Mouse (Mus musculus) spleen, postnatal 36 days (tissue): ENCODE results near the gene Acyp1.
"Not testable (repeated sequence)": the region's sequence is repeated elsewhere in the genome, so short reads cannot be mapped to it uniquely, and the experiment has no call there.

Source experiments
- DNase-seq, 2 experiments: peaks; one replicate each; pipeline ENCODE4 v3.0.0; 2022; ENCODE audit warnings: low spot score in 2 of 2, mixed read lengths in 1 of 2

Acyp1 gene

GRCm38 (mm10) chr12:85284331-85284730, 3.9 kb downstream of the Acyp1 start:
- no peak for DNase-seq

GRCm38 (mm10) chr12:85281756-85282155, 6.5 kb downstream of the Acyp1 start:
- DNase-seq = not testable (repeated sequence)

DNA sequence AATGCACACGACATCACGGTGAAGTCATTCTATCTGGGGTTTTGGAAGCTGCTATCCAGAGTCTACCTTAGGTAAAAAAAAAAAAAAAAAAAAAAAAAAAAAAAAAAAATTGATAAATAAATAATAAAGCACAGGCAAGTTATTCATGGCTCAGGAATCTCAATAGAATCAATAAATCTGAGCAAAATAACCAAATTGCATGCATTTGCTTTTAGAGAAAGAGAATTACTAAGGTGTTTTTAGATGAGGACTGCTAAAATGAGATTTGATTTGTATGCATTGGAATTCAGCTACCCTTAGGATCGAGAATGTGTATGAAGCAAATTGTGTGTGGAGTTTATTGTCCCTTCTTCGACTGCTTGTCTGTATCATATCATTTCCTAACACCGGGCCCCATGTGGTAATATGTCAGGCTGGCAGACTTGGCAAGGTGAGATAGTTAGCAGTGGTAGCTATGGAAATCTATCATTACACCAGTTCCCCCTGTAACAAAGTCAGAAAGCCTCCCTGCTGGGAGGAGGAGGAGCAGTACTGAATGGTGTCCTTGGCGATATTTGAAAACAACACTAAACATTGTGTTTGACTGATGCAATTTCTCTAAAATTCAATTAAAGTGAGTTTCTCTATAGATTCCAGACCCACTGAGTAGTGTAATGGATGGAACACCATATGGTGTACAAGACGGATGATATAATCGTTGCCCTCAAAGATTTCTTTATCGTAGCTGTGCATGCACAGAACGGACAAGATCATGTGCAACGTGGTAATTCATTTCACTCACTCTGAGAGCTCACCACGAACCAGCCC, 7.2 kb downstream of the Acyp1 start:
- no peak for DNase-seq

GRCm38 (mm10) chr12:85280105-85280844, 8.0 kb downstream of the Acyp1 start:
- peak; percentile 95 to 97 for DNase-seq

DNA sequence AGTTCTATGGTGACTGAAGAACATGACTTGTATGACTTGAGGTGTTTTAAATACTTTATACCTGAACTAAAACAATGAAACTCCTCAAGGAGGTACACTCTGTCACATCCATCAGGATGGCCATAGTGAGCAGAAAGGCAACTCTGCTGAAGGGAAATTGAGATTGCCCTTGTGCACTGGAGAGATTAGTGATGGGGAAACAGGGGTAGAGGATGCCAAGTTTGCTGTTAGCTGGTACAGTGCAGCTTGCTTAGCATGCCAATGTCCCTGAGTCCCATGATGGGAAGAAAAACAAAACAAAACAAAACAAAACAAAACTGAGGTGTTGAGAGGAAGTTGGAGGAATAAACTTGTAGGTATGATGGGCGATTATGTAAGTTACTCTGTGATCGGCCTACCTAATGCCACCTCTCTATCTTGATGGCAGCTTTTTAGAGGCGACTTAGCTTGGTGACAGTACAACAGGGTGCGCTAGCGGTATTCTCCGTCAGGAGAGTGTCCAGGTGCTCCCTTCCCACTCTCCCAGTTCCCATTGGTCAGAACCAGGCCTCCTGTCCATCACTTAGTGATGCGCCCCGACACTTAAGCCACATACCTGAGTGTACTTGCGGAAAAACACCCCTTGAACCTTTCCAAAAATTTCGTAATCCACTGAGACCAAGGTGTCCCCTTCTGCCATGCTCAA, 8.7 kb downstream of the Acyp1 start:
- no peak for DNase-seq

GRCm38 (mm10) chr12:85278919-85279318, 9.3 kb downstream of the Acyp1 start:
- no peak for DNase-seq

DNA sequence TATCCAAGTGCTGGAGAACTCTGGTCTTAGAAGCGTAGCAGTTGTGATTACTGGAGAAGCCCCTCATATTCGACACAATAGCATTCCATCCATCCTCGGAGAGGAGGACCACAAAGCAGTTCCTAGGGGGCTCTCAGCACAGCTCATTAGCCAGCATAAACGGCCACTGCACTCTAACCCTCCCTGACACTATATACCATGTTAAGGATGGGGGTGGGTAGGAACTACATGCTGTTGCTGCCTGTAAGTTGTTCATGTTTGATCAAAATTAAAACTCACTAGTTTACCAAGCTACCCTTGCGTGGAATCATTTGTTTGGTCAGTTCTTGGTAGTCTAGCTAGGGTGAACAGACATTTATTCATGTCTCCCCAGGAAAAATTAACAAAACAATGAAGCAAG, 12.0 kb downstream of the Acyp1 start:
- DNase-seq = no peak

DNA sequence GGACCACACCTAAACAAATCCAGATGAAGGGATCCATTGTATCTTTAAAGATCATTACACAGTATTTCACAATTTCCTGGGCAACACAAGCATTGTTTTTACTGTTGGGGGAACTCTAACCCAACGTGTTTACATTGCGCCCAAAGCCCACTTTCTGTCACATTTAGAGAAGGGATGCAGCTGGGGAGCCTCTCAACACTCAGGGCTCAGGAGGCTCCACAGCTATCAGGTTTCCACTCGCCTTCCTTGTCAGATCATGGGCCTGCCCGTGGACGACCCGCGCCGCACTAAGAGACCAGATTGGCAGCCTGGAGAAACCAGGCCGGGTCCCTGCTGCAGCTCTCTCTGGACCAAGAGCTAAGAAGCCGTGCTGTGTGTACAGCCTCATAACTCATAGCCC, 14.7 kb downstream of the Acyp1 start:
- DNase-seq = no peak

GRCm38 (mm10) chr12:85271843-85272206, 16.4 kb downstream of the Acyp1 start:
- no peak for DNase-seq

DNA sequence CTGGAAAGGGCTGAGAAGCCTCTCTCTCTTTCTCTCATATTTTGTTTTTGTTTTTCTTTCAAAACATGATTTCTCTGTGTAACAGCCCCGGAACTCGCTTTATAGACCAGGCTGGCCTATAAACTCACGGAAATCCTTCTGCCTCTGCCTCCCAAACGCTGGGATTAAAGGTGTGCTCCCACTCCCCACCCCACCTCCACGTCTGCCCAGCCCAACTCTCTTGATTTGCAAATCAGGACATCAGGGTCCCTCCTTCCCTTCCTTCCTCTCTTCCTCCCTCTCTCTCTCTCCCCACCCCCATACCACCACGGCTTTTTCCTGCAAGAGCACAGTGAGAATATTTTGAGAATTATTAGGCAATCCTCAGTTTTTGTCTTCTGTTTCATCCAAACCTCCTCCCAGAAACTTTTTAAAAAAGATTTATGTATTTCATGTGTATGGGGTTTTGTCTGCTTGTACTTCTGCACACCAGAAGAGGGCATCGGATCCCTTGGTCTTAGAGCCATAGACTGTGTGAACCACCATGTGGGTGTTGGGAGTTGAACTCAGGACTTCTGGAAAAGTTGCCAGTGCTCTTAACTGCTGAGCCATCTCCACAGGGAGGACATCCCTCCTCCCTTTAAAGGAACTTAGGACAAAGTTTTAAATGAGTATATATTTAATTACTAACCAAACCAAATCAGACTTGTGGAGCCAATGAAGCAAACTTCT, 17.0 kb downstream of the Acyp1 start:
- no peak for DNase-seq

DNA sequence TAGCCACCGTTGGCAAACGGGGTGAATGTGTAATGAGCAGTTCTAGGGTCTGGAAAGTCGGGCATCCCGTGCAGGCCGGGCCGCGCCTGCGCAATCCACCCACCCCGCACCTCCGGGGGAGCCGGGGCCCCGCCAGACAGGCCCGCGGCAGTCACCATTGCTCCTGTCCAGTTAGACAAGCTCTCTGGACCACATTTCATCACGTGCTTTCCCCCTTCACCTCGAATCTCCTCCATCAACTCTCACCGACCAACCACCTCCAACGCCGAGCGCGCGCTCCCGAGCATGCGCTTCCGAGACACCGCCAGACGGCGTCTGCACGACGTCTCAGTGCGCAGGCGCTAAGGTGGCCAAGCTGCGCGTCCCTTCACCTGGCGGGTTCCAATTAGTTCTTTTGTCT, 17.9 kb downstream of the Acyp1 start, which contains the start of gene Mlh3:
TSS of gene Mlh3 (minus strand) at position 281 of the 400 bp plus-strand sequence.
- DNase-seq = peak; percentile 87 to 88

GRCm38 (mm10) chr12:85269821-85270220, 18.4 kb downstream of the Acyp1 start:
- no peak for DNase-seq

- DNase-seq = no peak
Observed at GRCm38 (mm10) chr12:85266248-85266647, 22.0 kb downstream of the Acyp1 start.

DNA sequence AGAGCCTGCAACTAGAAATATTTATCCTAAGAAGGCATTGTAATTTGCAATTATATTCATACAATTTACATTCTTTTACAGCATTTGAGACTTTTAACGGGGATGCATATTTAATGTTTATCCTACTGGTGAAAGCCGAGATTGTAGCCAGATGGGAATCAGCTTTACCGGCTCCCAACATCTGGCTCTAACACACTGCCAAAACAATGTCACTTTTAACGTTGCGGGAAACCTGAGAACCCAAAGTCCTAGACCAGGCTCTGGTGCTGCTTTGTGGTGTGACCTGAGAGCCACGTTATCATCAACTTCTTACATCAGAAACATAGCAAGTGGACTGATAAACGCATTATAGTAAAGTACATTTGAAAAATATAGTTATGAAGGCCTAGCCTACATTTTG, 23.3 kb downstream of the Acyp1 start:
- DNase-seq = no peak

DNA sequence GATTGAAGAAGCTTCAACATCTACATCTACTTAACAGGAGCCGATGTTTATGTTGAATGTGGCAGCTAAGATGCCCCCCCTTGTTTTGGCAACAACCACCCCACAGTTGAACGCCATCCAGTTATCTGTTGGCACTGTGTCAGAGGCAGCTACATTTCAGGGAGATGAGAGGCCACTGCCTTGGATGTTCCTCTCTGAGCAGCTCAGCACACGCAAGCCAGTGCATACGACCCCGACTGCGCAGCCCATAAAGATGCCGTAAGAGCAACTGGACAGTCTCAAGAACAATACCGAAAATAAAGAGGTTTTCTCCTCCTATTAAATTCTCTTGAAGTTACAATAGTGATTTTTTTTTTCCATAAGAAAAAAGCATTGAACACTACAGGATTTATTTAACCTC, 23.7 kb downstream of the Acyp1 start:
- no peak for DNase-seq

- DNase-seq = no peak
Observed at GRCm38 (mm10) chr12:85263190-85263589, 25.0 kb downstream of the Acyp1 start.

- no peak for DNase-seq
Observed at GRCm38 (mm10) chr12:85262489-85262888, 25.7 kb downstream of the Acyp1 start.

GRCm38 (mm10) chr12:85257008-85257639, 31.1 kb downstream of the Acyp1 start:
- peak; percentile 50 to 51 for DNase-seq

DNA sequence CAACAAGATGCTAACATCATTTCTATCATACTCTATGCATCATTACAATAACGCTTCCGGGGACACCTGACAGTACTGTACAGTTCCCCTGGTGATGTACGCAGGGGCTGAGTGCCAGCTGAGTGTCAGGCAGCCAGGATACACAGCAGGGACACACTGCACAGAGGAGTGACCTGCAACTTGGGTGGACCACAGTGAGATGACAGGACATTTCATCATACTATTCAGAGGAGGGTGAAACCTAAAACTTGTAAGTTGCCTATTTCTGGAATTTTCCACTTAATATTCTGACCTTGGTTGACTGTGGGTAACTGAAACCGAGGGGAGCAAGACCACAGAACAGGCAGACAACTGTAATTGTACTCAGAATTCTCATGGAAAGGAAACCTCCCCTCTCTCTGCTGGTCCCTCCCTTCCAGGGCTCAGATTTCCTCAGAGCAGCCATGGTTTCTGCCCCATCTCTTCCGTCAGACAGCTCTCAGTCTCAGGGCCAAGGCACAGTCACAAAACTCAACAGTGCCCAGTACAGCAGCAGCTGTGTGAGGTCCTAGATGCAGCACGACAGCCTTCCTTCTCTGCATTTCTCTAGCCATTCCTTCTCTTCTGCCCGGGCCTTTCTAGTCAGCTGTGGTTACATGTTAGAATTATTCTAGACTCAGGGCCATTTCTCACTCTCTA, 32.0 kb downstream of the Acyp1 start:
- DNase-seq = no peak

DNA sequence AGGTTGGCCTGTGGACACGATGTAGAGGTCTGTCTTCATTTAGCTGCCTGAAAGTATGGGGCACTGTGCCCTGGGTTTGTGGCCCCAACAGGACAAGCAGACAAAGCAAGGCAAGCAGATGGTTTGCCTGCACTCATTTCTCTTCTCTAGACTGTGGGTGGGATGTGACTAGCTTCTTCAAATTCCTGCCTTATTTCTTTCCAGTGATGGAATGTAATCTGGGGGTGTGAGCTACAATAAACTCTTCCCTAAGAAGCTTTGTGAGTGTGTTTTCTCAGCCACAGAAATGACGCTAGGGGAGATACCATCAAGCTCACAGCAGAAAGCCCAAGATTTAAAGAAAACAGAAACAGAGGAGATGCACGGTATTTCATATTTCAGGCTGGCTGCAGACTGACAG, 36.2 kb downstream of the Acyp1 start:
- no peak for DNase-seq

- no peak for DNase-seq
Observed at GRCm38 (mm10) chr12:85237553-85237952, 50.7 kb downstream of the Acyp1 start.
